Comparison of ENCODE assay signal across 8 mouse cellular contexts in the genomic region with DNA sequence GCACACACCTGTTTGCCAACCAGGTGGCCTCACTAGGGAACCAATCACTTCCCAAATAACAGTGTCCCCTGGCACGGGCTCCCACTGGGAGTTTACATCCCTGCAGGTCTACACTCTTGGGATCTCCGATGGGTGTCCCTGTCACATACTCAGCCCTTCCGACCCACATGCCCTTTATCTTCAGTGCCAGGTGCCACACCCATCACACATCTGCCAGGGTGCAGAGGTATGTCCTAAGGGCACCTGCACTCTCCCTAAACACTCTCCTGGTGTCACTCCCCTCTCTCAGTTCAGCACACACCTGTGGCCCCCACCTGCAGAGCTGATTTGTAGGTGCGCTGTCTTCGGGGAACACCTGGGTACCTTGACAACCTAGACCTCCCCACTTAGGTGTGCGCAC. TPM values are rescaled to one million over a fixed set of nuclear protein-coding genes. Genes with fewer than 3 reads are reported as not detected.
DNase-seq lines count a peak whose midpoint lies in the region; ATAC-seq lines count a peak whose summit lies in the region.
"Had no signal": no experiment of that assay in that cellular context is flagged by ENCODE, and none has a peak within 500 bp of the region (broad histone marks: within the 10 kb centered on the region; RNA-seq: fewer than 3 reads in every experiment).

No protein-coding gene starts in this region.

- H3K4me2 ChIP-seq in forebrain, embryonic 16.5 days (ENCODE audit: low read length): peak overlapping the region; percentile 91
- peak overlapping the region; percentile 98 for H3K4me2 ChIP-seq in liver, embryonic 11.5 days

- peak overlapping the region; percentile 52 for H3K9ac ChIP-seq in forebrain, embryonic 16.5 days (replicated peaks; ENCODE audit: low read depth, low read length)
- H3K9ac ChIP-seq in liver, embryonic 11.5 days (ENCODE audit: low read depth, low read length): peak overlapping the region; percentile 63

- 42% methylated on average over 6 of the region's 6 CpGs for WGBS in forebrain, embryonic 16.5 days
- WGBS in liver, embryonic 11.5 days: 39% methylated on average over 6 of the region's 6 CpGs

- peaks cover 83% of the 10 kb centered on the region for H3K4me1 ChIP-seq in megakaryocyte, embryonic 14.5 days
- peaks cover 22% of the 10 kb centered on the region for H3K4me1 ChIP-seq in forebrain, embryonic 16.5 days (replicated peaks; ENCODE audit: control insufficient read depth, insufficient read depth, low read length)
- peaks cover 39% of the 10 kb centered on the region for H3K4me1 ChIP-seq in liver, embryonic 11.5 days (replicated peaks; ENCODE audit: control insufficient read depth, insufficient read depth, low read length)

- H3K27me3 ChIP-seq in megakaryocyte, embryonic 14.5 days (replicated peaks): peaks cover 64% of the 10 kb centered on the region
- peaks cover 19% of the 10 kb centered on the region for H3K27me3 ChIP-seq in forebrain, embryonic 16.5 days (replicated peaks; ENCODE audit: control insufficient read depth, insufficient read depth, low read length)
- peaks cover 38% of the 10 kb centered on the region for H3K27me3 ChIP-seq in liver, embryonic 11.5 days (replicated peaks; ENCODE audit: control insufficient read depth, insufficient read depth, low read length)

- peak overlapping the region; percentile 94 for H3K4me3 ChIP-seq in megakaryocyte, embryonic 14.5 days (replicated peaks)
- peak overlapping the region; percentile 66 for H3K4me3 ChIP-seq in forebrain, embryonic 16.5 days (replicated peaks; ENCODE audit: low read length)
- peak overlapping the region; percentile 70 for H3K4me3 ChIP-seq in liver, embryonic 11.5 days (ENCODE audit: low read depth, low read length)

- no peaks in the 10 kb centered on the region for H3K36me3 ChIP-seq in megakaryocyte, embryonic 14.5 days (replicated peaks; ENCODE audit: low read length)
- no peaks in the 10 kb centered on the region for H3K36me3 ChIP-seq in forebrain, embryonic 16.5 days (ENCODE audit: control insufficient read depth, insufficient read depth)
- H3K36me3 ChIP-seq in liver, embryonic 11.5 days (ENCODE audit: control insufficient read depth, insufficient read depth, low read length): 0 out of 2 replicates have a peak, but pooled peaks cover 2% of the 10 kb centered on the region

- no peak overlapping the region for H3K27ac ChIP-seq in forebrain, embryonic 16.5 days (ENCODE audit: low read length)
- no peak overlapping the region for H3K27ac ChIP-seq in liver, embryonic 11.5 days (ENCODE audit: low read depth, low read length)

- no peak for ATAC-seq in megakaryocyte, adult 5-6 weeks (ENCODE audit: poor library complexity, severe bottlenecking)
- no peak for ATAC-seq in forebrain, embryonic 16.5 days
- no peak for ATAC-seq in liver, embryonic 11.5 days (replicated peaks; ENCODE audit: low FRiP score)
- no peak for ATAC-seq in inflammation-experienced regulatory T-cells, adult 6 months

- no peaks in the 10 kb centered on the region for H3K9me3 ChIP-seq in megakaryocyte, embryonic 14.5 days
- no peaks in the 10 kb centered on the region for H3K9me3 ChIP-seq in forebrain, embryonic 16.5 days (ENCODE audit: control insufficient read depth, low read length)
- no peaks in the 10 kb centered on the region for H3K9me3 ChIP-seq in liver, embryonic 11.5 days (ENCODE audit: control insufficient read depth, low read length)

- no peak for DNase-seq in liver, embryonic 11.5 days (ENCODE audit: low spot score)
- DNase-seq in thymus, postnatal 0 days (ENCODE audit: low spot score): peak; percentile 39
- DNase-seq in adrenal gland, adult 2 months: no peak

RNA-seq across cellular contexts. Expression of gene Plxnd1, which starts 1.8 kb away (rescaled TPM):
- polyA plus RNA-seq in megakaryocyte, embryonic 14.5 days (2012; ENCODE audit: insufficient read depth, low replicate concordance): 3.8 and 14.9 TPM in 2 replicates
- 151 and 156 TPM in 2 replicates for total RNA-seq in megakaryocyte, adult 5-6 weeks (2015)
- 88.0 and 90.9 TPM in 2 replicates for total RNA-seq in megakaryocyte, adult 5-6 weeks (2017)
- polyA plus RNA-seq in forebrain, embryonic 16.5 days (2015; fragmentation: Nextera tagmentation; extraction: Ambion mirVana): 19.4 and 19.8 TPM in 2 replicates
- polyA plus RNA-seq in liver, embryonic 11.5 days (2014; fragmentation: Nextera tagmentation; extraction: Ambion mirVana): 25.6 and 27.8 TPM in 2 replicates
- polyA plus RNA-seq in thymus, postnatal 0 days (2015; fragmentation: Nextera tagmentation; extraction: Ambion mirVana): 45.4 and 47.4 TPM in 2 replicates
- total RNA-seq in adrenal gland, adult 2 months (2021): 100 to 1,000 TPM; 168 to 181 TPM
- 279 and 288 TPM in 2 replicates for polyA plus RNA-seq in adrenal gland, adult 2 months (2012; rRNA removed)
- polyA plus RNA-seq in inflammation-experienced regulatory T-cells, adult 6 months (2017; shearing (Covaris generic)): 10 to 100 TPM in 1 of 3 experiments, 1 to 10 TPM in 2; 7.4 to 12.5 (median 8.0) TPM

RNA-seq across cellular contexts. Expression of gene H1foo, which starts 48.2 kb away (rescaled TPM):
- not detected in 2 replicates for polyA plus RNA-seq in megakaryocyte, embryonic 14.5 days (2012; ENCODE audit: insufficient read depth, low replicate concordance)
- not detected in 2 replicates for total RNA-seq in megakaryocyte, adult 5-6 weeks (2015)
- total RNA-seq in megakaryocyte, adult 5-6 weeks (2017): not detected in 2 replicates
- polyA plus RNA-seq in forebrain, embryonic 16.5 days (2015; fragmentation: Nextera tagmentation; extraction: Ambion mirVana): not detected in 2 replicates
- polyA plus RNA-seq in liver, embryonic 11.5 days (2014; fragmentation: Nextera tagmentation; extraction: Ambion mirVana): not detected in 2 replicates
- 0.23 and 0.28 TPM in 2 replicates for polyA plus RNA-seq in thymus, postnatal 0 days (2015; fragmentation: Nextera tagmentation; extraction: Ambion mirVana)
- not detected for total RNA-seq in adrenal gland, adult 2 months (2021)
- polyA plus RNA-seq in adrenal gland, adult 2 months (2012; rRNA removed): not detected in 2 replicates
- polyA plus RNA-seq in inflammation-experienced regulatory T-cells, adult 6 months (2017; shearing (Covaris generic)): not detected
- polyA plus RNA-seq: brain, embryonic 14.5 days had no signal
